Mouse (Mus musculus) bone marrow, adult 2 months (tissue): Measurements from ENCODE around the gene Dctn1.

Source experiments
- CTCF ChIP-seq: fragments of 200-500 bp; IDR thresholded peaks from 2 replicates; pipeline ENCODE4 v1.5.1; 2011; ENCODE audit warnings: low read length, control low read depth; ENCODE audit not compliant: control insufficient read depth, insufficient read depth
- POLR2A ChIP-seq: fragments of 200-500 bp; IDR thresholded peaks from 2 replicates; pipeline ENCODE4 v1.6.1; 2011; ENCODE audit warnings: low read depth, mild to moderate bottlenecking, control low read depth, low read length, borderline replicate concordance; ENCODE audit not compliant: control insufficient read depth

DNA sequence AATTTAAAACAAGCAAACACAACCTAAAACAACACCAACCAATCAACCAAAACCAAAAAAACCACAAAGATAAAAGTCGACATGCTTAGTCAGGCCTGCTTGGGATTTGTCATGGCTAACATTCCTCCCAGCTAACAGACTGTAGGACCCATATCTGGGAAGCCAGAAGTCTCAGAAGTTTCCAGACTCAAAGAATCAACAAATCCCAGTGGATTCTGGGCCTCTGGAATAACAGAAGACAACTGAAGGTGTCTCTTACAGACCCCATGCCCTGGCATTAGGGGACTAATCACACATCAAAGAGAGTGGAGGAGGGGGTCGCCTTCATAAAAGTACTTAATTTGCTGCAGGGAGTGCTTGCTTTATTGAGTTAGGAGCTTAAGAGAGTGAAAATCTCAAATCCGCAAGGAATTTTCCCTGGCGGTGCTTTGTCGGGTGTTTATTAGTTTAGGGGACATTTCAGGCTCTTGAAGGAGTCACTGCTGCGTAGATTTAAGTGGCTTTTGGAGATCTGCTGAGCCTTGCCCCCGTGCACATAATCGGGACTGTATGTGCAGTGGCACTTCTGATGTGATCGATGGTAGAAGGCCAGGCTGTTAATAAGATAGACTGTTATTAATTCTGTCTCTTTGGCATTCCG, 78.8 kb downstream of the Dctn1 start:
- TF ChIP-seq CTCF (no peak), POLR2A (no peak)
